Mouse (Mus musculus) layer of hippocampus, adult 9-10 months (tissue): Measurements from ENCODE around the gene Dhx32.
"Not testable (repeated sequence)": the region's sequence is repeated elsewhere in the genome, so short reads cannot be mapped to it uniquely, and the experiment has no call there.

Source experiments
- DNase-seq: peaks from one replicate; pipeline ENCODE4 v3.0.0; 2022; ENCODE audit warnings: low spot score

Gene Dhx32

DNA sequence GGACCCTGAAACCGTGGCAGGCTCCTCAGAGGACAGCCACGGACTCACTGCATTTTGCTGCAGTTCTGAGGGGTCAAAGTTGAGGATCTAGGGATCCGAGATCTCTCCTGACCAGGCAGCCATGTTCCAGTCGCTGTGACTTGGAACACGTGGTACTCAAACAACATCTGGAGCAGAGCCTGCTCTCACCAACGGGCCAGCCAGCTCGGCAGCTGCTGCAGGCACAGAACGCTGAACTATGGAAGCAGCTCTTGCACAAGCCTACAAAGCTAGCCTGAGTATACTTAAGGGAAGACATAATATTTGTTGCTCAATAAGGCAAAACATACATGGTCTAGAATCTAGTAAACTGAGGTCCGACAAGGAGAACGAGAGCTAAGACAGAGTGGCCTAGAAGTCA is 57.0 kb downstream of the Dhx32 start:
- DNase-seq: no peak

DNA sequence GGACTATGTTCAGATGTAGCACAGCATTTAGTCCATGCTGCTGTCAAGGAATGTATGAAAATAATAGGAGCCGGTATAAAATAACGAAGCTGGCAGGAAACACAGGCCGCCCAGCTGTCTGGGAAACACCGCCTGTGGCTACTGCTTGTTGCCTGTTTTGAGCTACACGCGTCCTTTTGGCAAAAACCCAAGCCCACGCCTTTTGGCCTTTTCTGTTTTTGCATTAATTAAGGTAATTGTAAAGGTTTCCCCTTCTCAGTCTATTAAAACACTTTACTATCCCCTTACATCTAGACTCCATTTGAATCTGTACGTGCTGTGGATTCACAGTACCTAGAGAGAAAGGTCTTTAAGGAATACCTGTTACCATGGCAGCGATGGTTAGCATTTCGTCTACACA is 57.7 kb downstream of the Dhx32 start:
- DNase-seq: no peak

DNA sequence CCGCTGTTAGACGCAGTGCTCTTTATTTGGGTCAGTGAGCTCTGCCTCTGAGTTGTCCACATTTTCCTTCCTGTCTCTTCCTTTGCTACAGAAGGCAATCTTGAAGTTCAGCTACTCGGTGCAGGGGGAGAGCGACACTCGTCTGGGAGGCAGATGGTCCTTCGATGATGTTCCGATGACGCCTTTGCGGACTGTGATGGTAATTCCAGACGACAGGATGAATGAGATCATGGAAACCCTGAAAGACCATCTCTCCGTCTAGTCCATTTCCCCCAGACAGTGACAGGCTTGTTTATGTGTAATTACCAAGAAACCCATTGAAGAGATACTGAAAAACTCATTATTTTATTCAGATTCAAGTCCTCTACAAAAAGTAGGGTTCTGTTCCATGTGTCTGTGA is 61.9 kb downstream of the Dhx32 start:
- no peak for DNase-seq

DNA sequence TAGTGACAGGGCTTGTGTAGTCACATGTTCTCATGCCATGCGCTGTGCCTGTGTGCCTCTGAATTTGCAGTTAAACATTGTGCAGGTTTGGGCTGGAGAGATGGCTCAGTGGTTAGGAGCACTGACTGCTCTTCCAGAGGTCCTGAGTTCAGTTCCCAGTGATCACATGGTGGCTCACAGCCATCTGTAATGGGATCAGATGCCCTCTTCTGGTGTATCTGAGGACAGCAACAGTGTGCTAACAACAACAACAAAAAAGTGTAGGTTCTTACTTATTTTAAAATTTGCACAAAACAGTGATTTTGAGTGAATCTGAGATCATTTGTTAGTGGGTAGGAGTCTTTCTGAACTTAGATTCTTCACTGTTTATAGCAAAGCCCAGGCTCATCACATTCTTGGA is 63.9 kb downstream of the Dhx32 start:
- no peak for DNase-seq

DNA sequence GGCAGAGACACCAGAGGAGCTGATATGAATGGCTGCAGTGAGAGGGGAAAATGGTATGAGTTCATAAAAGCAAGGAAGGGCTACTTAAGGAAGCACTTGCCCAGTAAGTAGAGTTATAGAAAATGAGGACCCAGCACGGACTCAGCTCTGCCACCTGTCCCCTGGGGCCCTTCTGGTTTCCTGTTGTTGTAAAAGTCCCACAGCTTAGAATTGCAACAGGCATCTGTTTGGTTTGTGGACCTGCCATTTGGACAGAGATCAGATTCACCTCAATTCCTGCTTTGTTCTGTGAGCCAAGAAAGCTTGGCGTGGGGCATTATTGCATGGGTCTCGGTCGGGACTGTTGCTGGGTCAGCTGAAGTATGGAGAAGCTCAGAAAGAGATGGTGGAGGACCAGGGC is 67.1 kb downstream of the Dhx32 start:
- DNase-seq: no peak

DNA sequence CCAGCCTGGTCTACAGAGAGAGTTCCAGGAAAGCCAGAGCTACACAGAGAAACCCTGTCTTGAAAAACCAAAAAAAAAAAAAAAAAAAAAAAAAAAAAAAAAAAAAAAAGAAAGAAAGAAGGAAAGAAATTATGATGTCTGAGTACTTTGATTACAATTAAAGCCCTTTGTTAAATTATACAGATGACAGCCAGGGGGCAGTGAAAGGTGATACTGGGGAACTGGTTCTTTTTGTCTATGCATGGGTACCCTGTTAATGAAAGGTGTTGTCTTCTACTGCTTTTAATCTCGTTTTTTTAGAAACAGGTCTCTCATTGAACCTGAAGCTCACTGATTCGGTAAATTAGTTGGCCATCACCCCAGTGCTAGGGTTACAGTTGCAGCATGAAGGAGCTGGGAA is 75.2 kb downstream of the Dhx32 start:
- no peak for DNase-seq

DNA sequence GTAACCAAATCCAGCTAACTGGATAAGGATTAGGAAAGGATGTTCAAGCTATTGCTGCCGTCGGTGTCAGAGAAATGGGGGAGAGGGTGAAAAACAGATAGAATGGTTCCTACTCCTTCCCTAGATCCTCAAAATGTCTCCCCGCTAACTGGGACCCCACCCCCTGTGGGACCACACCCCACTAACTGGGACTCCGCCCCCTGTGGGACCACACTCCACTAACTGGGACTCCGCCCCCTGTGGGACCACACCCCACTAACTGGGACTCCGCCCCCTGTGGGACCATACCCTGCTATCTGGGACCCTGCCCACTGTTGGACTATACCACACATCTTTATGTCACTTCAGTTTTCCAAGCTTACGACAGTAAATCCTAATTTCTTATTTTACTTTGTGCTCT is 78.6 kb downstream of the Dhx32 start:
- no peak for DNase-seq

DNA sequence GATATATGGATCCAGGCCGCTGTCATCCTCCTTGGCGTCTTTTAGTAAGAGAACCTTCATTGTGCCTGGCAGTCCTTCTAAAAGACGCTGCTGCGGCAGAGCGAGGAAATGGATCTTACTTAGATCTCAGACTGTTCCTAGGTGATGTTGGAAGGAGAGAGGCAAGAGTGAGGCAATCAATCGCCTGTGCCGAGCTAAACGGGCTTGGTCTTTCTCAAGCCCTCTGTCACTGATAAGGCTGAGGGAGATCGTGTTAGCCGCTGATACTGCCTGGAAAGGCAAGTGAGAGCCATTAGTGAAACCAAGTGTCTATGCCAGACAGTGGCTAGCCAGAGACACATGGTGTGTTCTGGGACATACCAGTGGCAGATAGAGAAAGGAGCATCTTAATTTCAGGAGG is 80.2 kb downstream of the Dhx32 start:
- DNase-seq: no peak

DNA sequence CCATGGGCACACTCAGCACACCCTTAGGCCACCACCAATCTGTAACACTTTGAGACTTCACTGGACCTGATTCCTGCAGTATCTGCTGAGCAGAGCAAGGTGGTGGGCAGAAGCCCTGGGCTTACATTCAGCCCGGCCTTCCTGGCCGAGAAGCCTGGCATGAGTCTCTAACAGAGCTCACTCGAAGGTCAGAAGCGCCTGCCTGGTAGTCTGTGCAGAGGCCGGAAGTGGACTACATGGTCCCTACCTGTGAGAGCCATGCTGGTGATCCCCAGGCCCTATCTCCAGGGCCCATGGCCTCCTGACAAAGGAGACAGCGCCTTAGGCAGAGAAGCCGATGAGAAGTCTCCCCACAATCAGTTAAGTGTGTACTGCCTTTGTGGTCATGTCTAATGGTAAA is 81.2 kb downstream of the Dhx32 start:
- DNase-seq: no peak

DNA sequence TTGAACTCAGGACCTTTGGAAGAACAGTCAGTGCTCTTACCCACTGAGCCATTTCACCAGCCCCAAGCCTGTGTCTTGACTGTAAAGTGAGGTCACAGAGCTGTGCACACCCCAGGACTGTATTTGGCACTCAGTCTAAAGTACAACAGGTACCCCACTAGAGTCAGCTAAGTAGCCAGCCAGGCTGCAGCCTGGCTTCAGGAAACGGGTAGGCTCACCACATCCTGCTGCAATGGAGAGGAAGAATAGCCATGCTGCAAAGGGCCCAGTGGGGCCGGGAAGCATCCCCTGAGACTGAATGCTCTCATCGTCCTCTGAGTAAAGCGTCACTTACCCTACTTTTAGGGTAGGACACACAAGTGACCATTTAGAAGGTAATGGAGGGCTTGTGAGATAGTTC is 82.6 kb downstream of the Dhx32 start:
- DNase-seq: no peak

DNA sequence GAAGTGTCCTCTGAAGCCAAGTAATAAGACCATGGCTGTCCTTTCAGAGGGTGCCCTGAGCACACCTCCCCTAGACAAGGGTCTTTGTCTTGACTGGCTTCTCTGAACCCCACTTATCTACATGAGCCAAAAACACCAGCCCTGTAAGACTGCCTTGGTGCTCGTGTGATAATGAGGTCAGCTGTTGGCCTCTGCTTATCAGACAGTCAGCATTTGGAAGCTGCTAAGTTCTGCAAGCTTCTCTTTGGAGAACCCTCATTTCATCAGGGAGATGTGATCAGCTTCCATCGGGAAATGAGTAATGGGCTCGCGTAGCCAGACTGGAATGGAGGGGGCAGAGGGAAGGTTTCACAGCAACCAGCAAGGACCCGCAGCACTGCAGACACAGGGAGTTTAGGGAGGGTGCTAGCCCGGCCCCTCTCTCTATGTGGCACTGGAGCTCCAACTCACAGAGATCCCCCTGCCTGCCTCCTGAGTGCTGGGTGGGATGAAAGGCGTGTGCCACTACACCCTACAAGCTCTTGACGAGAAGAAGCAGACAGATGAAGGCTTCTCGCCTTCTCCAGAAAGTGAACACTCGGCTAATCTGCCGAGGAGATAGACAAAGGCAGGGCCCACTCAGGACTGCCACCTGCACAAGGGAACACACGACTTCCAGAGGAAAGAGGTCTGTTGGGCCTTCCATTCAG is 84.4 kb downstream of the Dhx32 start:
- no peak for DNase-seq

DNA sequence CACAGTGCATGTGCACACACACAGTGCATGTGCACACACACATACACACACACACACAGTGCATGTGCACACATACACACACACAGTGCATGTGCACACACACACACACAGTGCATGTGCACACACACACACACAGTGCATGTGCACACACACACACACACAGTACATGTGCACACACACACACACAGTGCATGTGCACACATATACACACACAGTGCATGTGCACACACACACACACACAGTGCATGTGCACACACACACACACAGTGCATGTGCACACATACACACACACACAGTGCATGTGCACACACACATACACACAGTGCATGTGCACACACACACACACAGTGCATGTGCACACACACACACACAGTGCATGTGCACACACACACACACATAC is 96.9 kb downstream of the Dhx32 start:
- not testable (repeated sequence) for DNase-seq

DNA sequence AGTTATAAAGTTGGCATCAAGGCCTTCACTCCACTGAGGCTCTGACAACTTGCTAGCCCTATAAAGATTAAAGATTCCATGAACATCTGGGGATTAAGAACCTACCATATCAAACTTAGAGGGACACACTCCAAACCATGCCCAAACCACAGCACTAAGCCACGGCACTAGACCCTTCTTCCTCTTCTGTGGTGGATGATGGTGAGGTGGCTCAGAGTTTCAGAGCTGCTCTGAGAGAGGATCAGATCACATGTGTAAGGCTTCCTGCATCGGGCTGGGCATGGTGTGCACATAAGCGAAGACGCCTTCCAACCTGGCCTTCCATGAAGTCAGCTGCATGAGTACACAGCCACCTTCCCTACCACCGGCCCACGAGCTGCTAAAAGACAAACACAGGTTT is 97.8 kb downstream of the Dhx32 start:
- DNase-seq: no peak

DNA sequence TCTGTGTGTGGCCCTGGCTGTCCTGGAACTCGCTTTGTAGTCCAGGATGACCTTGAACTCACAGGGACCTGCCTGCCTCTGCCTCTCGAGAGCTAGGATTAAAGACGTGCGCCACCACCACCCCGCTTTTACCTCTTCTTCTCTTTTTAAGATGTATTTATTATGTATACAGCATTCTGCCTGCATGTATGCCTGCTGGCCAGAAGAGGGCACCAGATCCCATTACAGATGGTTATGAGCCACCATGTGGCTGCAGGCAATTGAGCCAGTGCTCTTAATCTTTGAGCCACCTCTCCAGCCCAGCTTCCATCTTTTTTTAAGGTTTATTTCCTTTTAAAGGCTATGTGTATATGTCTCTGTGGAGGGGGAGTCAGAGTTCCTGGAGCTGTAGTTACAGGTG is 98.4 kb downstream of the Dhx32 start:
- no peak for DNase-seq

DNA sequence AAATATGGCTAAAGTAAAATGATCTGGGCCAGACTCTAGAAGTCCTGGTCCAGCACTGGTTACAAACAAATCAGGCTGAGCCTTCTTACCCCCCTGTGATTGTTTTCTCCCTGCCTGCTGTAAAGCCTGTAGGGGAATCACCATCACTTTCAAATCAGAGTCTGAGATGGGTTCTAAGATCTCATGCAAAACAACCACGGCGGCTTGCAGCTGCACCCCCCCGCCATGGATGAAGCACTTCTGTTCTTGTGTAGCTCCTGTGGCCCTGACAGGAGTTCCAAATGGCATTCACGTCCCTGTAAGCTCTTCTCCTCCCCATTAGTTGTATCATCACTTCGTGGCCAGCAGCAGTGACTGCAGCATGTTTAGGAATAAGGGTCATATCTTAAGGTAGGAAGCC is 98.9 kb downstream of the Dhx32 start:
- DNase-seq: no peak

DNA sequence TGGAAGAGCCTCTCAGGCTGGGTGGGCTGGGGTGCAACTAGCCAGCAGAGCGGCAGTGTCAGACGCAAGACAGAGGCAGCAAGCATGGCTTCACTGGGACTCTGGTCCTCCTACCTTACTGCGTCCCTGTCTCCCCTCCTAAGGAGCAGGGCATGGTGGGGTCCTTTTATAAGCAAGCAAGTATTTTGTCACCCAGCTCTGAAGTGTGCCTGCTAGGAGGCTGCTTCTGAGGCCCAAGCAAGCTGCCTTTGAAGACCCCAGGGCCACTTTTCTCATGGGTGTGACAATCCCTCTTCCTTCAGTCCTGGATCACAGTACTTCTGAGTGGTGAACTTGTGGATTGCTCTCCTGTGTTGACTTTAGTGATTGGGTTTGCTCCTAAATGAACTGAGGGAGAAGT is 102.6 kb downstream of the Dhx32 start, which contains the start of gene Mmp21:
TSS of gene Mmp21 (minus strand) at position 101 of the 400 bp plus-strand sequence.
- DNase-seq: no peak

DNA sequence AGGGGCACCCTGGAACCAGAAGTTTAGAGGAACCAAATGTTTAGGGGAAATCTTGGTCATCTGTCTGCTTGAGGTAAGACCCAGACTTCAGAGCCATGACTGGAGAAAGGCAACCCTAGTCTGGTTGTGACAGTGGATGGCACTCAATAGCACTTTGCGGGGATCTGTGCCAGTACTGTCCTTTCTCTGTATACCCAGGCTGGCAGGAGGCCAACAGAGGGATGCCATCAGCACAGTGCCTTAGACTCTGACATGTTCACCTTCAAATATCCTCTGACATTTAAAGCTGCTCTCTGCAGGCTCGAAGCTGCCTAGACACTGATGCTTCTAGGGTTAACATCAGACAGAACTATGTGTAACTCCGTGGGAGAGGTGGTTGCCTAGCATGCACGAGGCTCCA is 103.1 kb downstream of the Dhx32 start:
- DNase-seq: no peak

DNA sequence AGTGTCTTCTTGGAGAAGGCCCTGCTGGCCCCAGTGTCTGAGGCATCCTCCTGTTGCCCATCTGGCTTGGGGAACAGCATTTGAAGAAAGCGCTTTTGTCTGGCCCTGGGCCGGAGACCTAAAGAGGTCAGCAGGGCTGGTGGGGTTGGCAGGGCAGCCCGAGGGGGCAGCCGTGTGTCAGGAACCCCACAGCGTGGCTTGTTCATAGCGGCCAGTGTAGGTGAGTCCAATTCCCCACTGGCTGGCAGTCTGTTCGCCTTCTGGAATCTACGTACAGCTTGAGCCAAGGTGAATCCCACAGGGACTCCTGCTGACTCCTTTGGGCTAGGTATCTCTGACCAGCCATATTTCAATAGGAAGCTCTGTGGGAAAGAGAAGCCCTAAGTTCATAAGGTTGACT is 103.8 kb downstream of the Dhx32 start:
- no peak for DNase-seq

DNA sequence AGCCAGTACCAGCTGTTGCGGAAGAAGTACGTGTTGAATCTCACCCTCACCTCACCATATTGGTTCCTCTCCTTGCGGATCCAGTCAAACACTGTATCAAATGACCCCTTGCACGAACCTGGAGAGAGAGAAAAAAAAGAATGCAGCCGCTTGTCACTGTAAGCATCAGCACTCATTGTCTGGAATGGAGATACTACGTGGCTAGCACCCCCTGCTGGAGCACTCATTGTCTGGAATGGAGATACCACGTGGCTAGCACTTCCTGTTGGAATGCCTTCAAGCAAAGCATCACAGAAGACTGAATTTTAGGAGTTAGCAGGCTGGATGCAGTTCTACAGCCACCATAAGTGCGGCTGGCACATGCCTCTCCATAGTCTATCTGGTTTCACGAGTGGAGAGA is 106.5 kb downstream of the Dhx32 start:
- no peak for DNase-seq
